ENCODE assay signal across 19 mouse cellular contexts in the genomic region with DNA sequence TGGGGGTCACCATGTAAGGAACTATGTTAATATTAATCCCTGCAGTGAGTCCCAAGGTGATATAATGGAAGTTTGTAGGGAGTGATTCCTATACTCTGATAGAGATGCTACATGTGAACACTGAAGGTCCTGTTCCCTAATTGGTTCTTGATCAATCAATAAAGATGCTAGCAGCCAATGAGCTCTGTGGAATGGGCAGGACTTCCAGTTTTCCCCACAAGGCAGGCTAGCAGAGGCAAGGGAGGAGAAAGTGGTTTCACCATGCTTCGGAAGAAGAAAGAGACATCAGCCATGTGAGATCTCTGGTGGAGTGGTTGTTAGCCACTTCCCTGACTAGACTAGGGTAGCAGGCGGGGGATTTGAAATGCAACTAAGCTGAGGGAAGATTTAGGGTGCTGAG. TPM values are rescaled to one million over a fixed set of nuclear protein-coding genes. Genes with fewer than 3 reads are reported as not detected.
DNase-seq lines count a peak whose midpoint lies in the region; ATAC-seq and TF ChIP-seq lines count a peak whose summit lies in the region.
"Had no signal": no experiment of that assay in that cellular context is flagged by ENCODE, and none has a peak within 500 bp of the region (broad histone marks: within the 10 kb centered on the region; RNA-seq: fewer than 3 reads in every experiment).

No protein-coding gene starts in this region.

- peak overlapping the region; percentile 28 for H3K4me2 ChIP-seq in hindbrain, embryonic 16.5 days (ENCODE audit: low read length)
- H3K4me2 ChIP-seq in hindbrain, embryonic 13.5 days, result no peak overlapping the region
- H3K4me2 ChIP-seq: kidney, embryonic 15.5 days; neural tube, embryonic 13.5 days had no signal

- H3K27ac ChIP-seq in hindbrain, embryonic 16.5 days (ENCODE audit: low read depth, low read length), result no peak overlapping the region
- H3K27ac ChIP-seq in hindbrain, embryonic 13.5 days, result no peak overlapping the region
- no peak overlapping the region for H3K27ac ChIP-seq in ES-E14 (ENCODE audit: insufficient read depth, low read depth, low read length, poor library complexity, severe bottlenecking)
- H3K27ac ChIP-seq: heart, adult 2 months; hindbrain, embryonic 10.5 days; kidney, embryonic 15.5 days; neural tube, embryonic 13.5 days had no signal

- no peak overlapping the region for H3ac ChIP-seq in C2C12 (ENCODE audit: control insufficient read depth, insufficient read length, low read depth)

- no peaks in the 10 kb centered on the region for H3K4me1 ChIP-seq in hindbrain, embryonic 16.5 days (ENCODE audit: control insufficient read depth, insufficient read depth, low read depth, low read length)
- no peaks in the 10 kb centered on the region for H3K4me1 ChIP-seq in hindbrain, embryonic 13.5 days (replicated peaks)
- H3K4me1 ChIP-seq in ES-E14 (ENCODE audit: control insufficient read depth in 2 of 2, insufficient read depth in 2 of 2, low read length in 2 of 2, poor library complexity in 1 of 2), result peaks cover 0 to 1% of the 10 kb centered on the region in 2 experiments; a peak in 1 of 4 replicates
- H3K4me1 ChIP-seq: hindbrain, embryonic 10.5 days; kidney, embryonic 15.5 days; neural tube, embryonic 13.5 days had no signal

- TF ChIP-seq CTCF in C2C12 (IDR thresholded peaks at IDR 0.05; ENCODE audit: control insufficient read depth, insufficient read depth, insufficient read length), result no peak

- H3K79me2 ChIP-seq in C2C12 (ENCODE audit: control insufficient read depth, insufficient read depth), result no peaks in the 10 kb centered on the region

- no peaks in the 10 kb centered on the region for H3K79me3 ChIP-seq in C2C12 (ENCODE audit: low read depth)

- H3K36me3 ChIP-seq in hindbrain, embryonic 16.5 days (ENCODE audit: control insufficient read depth, insufficient read depth, low read length), result no peaks in the 10 kb centered on the region
- no peaks in the 10 kb centered on the region for H3K36me3 ChIP-seq in hindbrain, embryonic 13.5 days
- H3K36me3 ChIP-seq in C2C12 (ENCODE audit: control insufficient read depth, insufficient read depth) (no peaks in the 10 kb centered on the region), ES-E14 (ENCODE audit: control insufficient read depth, insufficient read depth, low read length, poor library complexity, severe bottlenecking) (no peaks in the 10 kb centered on the region)
- H3K36me3 ChIP-seq: hindbrain, embryonic 10.5 days; kidney, embryonic 15.5 days; neural tube, embryonic 13.5 days had no signal

- no peak for DNase-seq in ES-E14 (ENCODE audit: low read depth, low spot score)
- DNase-seq in fibroblast of lung, adult 2 months (ENCODE audit: low read depth), result peak; percentile 13
- no peak for DNase-seq in cerebellum, postnatal 25 days
- no peak for DNase-seq in left cerebral cortex, adult 9 months (ENCODE audit: low spot score in 2 of 2)
- DNase-seq: adrenal gland, postnatal 14 days; cerebellum, adult 2 months; heart, adult 2 months; lung, adult 18-20 months; right cerebral cortex, postnatal 14 days had no signal

- no peak overlapping the region for H3K4me3 ChIP-seq in hindbrain, embryonic 16.5 days (ENCODE audit: low read length)
- H3K4me3 ChIP-seq in hindbrain, embryonic 13.5 days, result no peak overlapping the region
- H3K4me3 ChIP-seq in C2C12 (ENCODE audit: insufficient read depth, poor library complexity, severe bottlenecking), result peak overlapping the region; percentile 18
- H3K4me3 ChIP-seq in ES-E14 (ENCODE audit: insufficient read depth in 1 of 2, low read depth in 1 of 2, low read length in 2 of 2, poor library complexity in 1 of 2, severe bottlenecking in 1 of 2), result peak overlapping the region; percentile 47 to 74; a peak in 3 of 4 replicates
- H3K4me3 ChIP-seq: heart, adult 2 months; hindbrain, embryonic 10.5 days; kidney, embryonic 15.5 days; megakaryocyte, embryonic 14.5 days; neural tube, embryonic 13.5 days had no signal

- WGBS in hindbrain, embryonic 16.5 days, result 30% methylated on average over 2 of the region's 2 CpGs
- WGBS in hindbrain, embryonic 13.5 days, result 38% methylated on average over 2 of the region's 2 CpGs

- peaks cover 2% of the 10 kb centered on the region for H3K27me3 ChIP-seq in hindbrain, embryonic 16.5 days (replicated peaks; ENCODE audit: control insufficient read depth, insufficient read depth, low read length)
- H3K27me3 ChIP-seq in hindbrain, embryonic 13.5 days, result peaks cover 12% of the 10 kb centered on the region; the same call in 1 of the 2 replicates
- H3K27me3 ChIP-seq in C2C12 (ENCODE audit: control insufficient read depth, insufficient read depth, insufficient read length), result peaks cover 9% of the 10 kb centered on the region

- no peak for ATAC-seq in hindbrain, embryonic 16.5 days
- ATAC-seq in hindbrain, embryonic 13.5 days (ENCODE audit: low FRiP score), result no peak
- ATAC-seq in erythroid progenitor cell, adult 5-6 weeks (replicated peaks; ENCODE audit: low FRiP score, poor library complexity, severe bottlenecking), result no peak
- ATAC-seq: Patski had no signal

- no peak overlapping the region for H3K9ac ChIP-seq in hindbrain, embryonic 16.5 days (ENCODE audit: low read depth, low read length)
- H3K9ac ChIP-seq in hindbrain, embryonic 13.5 days, result no peak overlapping the region
- peak overlapping the region; percentile 66; the same call in 1 of the 2 replicates for H3K9ac ChIP-seq in ES-E14 (ENCODE audit: insufficient read depth, low read depth, low read length, poor library complexity, severe bottlenecking)
- H3K9ac ChIP-seq: kidney, embryonic 15.5 days; neural tube, embryonic 13.5 days had no signal

- no peaks in the 10 kb centered on the region for H3K9me3 ChIP-seq in hindbrain, embryonic 16.5 days (ENCODE audit: control insufficient read depth, low read length)
- no peaks in the 10 kb centered on the region for H3K9me3 ChIP-seq in hindbrain, embryonic 13.5 days
- H3K9me3 ChIP-seq in ES-E14 (ENCODE audit: control insufficient read depth, insufficient read depth, low read depth, low read length), result no peaks in the 10 kb centered on the region
- H3K9me3 ChIP-seq: hindbrain, embryonic 10.5 days; kidney, embryonic 15.5 days; megakaryocyte, embryonic 14.5 days; neural tube, embryonic 13.5 days had no signal

- in situ Hi-C loops in ES-E14 (cut with MboI; ENCODE audit: low sequenced_read_pairs in 2 of 2, unreplicated experiment in 2 of 2), result no loop called here

TF ChIP-seq in C2C12, 6 proteins besides CTCF, POLR2A, EP300 and RAD21:
- TF ChIP-seq FOSL1 (IDR thresholded peaks at IDR 0.05; ENCODE audit: insufficient read depth, low read length, poor library complexity, severe bottlenecking) (no peak), CEBPB (IDR thresholded peaks at IDR 0.05; ENCODE audit: low read depth) (no peak), MYOD1 (IDR thresholded peaks at IDR 0.05; ENCODE audit: control insufficient read depth, insufficient read length, low read depth) (no peak), MYOG (IDR thresholded peaks at IDR 0.05; ENCODE audit: control insufficient read depth, extremely low read depth, insufficient read length) (no peak), USF1 (IDR thresholded peaks at IDR 0.05; ENCODE audit: low read depth) (no peak), MAX (IDR thresholded peaks at IDR 0.05) (no peak)

TF ChIP-seq in ES-E14, 5 proteins besides CTCF, POLR2A, EP300 and RAD21:
- TF ChIP-seq ZNF384 (IDR thresholded peaks at IDR 0.05; ENCODE audit: low read depth, low read length) (no peak), CHD2 (IDR thresholded peaks at IDR 0.05; ENCODE audit: low read depth, low read length) (peak; percentile 71)

RNA-seq across cellular contexts. Expression of a gene that starts 7.8 kb away (rescaled TPM):
- not detected in 2 replicates for polyA plus RNA-seq in hindbrain, embryonic 16.5 days (2015; fragmentation: Nextera tagmentation; extraction: Ambion mirVana)
- polyA plus RNA-seq in hindbrain, embryonic 13.5 days (2015; fragmentation: Nextera tagmentation; extraction: Ambion mirVana), result not detected in 2 replicates
- not detected for polyA plus RNA-seq in C2C12 (2012; fragmentation: generic; extraction: Trizol)
- 0.27 and 0.69 TPM in 2 replicates for total RNA-seq in ES-E14 (2012; rRNA removed)
- not detected in 2 replicates for total RNA-seq in erythroid progenitor cell, adult 5-6 weeks (2015; ENCODE audit: low replicate concordance)
- total RNA-seq in erythroid progenitor cell, adult 5-6 weeks (2017; ENCODE audit: low replicate concordance), result not detected in 2 replicates
- total RNA-seq: adrenal gland, postnatal 14 days; heart, adult 2 months; layer of hippocampus, postnatal 25 days had no signal
- polyA plus RNA-seq: cerebellum, adult 2 months; heart, adult 2 months; hindbrain, embryonic 10.5 days; kidney, embryonic 15.5 days; neural tube, embryonic 13.5 days had no signal

RNA-seq across cellular contexts. Expression of a gene that starts 14.8 kb away (rescaled TPM):
- 171 and 176 TPM in 2 replicates for polyA plus RNA-seq in hindbrain, embryonic 16.5 days (2015; fragmentation: Nextera tagmentation; extraction: Ambion mirVana)
- polyA plus RNA-seq in hindbrain, embryonic 13.5 days (2015; fragmentation: Nextera tagmentation; extraction: Ambion mirVana), result 168 and 174 TPM in 2 replicates
- polyA plus RNA-seq in C2C12 (2012; fragmentation: generic; extraction: Trizol), result 146 TPM
- 142 and 147 TPM in 2 replicates for total RNA-seq in ES-E14 (2012; rRNA removed)
- 54.9 and 95.9 TPM in 2 replicates for total RNA-seq in erythroid progenitor cell, adult 5-6 weeks (2015; ENCODE audit: low replicate concordance)
- total RNA-seq in erythroid progenitor cell, adult 5-6 weeks (2017; ENCODE audit: low replicate concordance), result 31.1 and 45.7 TPM in 2 replicates

RNA-seq across cellular contexts. Expression of a gene that starts 24.4 kb away (rescaled TPM):
- polyA plus RNA-seq in hindbrain, embryonic 16.5 days (2015; fragmentation: Nextera tagmentation; extraction: Ambion mirVana), result 96.4 and 98.7 TPM in 2 replicates
- polyA plus RNA-seq in hindbrain, embryonic 13.5 days (2015; fragmentation: Nextera tagmentation; extraction: Ambion mirVana), result 89.1 and 95.3 TPM in 2 replicates
- 31.9 TPM for polyA plus RNA-seq in C2C12 (2012; fragmentation: generic; extraction: Trizol)
- total RNA-seq in ES-E14 (2012; rRNA removed), result 25.1 and 32.3 TPM in 2 replicates
- 9.7 and 13.8 TPM in 2 replicates for total RNA-seq in erythroid progenitor cell, adult 5-6 weeks (2015; ENCODE audit: low replicate concordance)
- total RNA-seq in erythroid progenitor cell, adult 5-6 weeks (2017; ENCODE audit: low replicate concordance), result 1.7 and 14.9 TPM in 2 replicates

RNA-seq across cellular contexts. Expression of a gene that starts 30.6 kb away (rescaled TPM):
- 7.1 and 7.7 TPM in 2 replicates for polyA plus RNA-seq in hindbrain, embryonic 16.5 days (2015; fragmentation: Nextera tagmentation; extraction: Ambion mirVana)
- polyA plus RNA-seq in hindbrain, embryonic 13.5 days (2015; fragmentation: Nextera tagmentation; extraction: Ambion mirVana), result 8.2 and 8.7 TPM in 2 replicates
- polyA plus RNA-seq in C2C12 (2012; fragmentation: generic; extraction: Trizol), result 1.2 TPM
- 1.2 and 1.6 TPM in 2 replicates for total RNA-seq in ES-E14 (2012; rRNA removed)
- 1.3 TPM in 1 of 2 replicates, not detected in the other for total RNA-seq in erythroid progenitor cell, adult 5-6 weeks (2015; ENCODE audit: low replicate concordance)
- total RNA-seq in erythroid progenitor cell, adult 5-6 weeks (2017; ENCODE audit: low replicate concordance), result 0.08 and 0.26 TPM in 2 replicates

Comparison
In these comparisons a context has a peak if more than half of its experiments do, and no peak if none do; other contexts are left out.
1. H3K4me3 ChIP-seq: peak in C2C12 (single experiment) and ES-E14 (2 of 2); none in hindbrain, embryonic 16.5 days (single experiment) and hindbrain, embryonic 13.5 days (single experiment).